Mouse (Mus musculus): ENCODE data around the gene Echs1.

GRCm38 (mm10) chr7:140120484-140120883 lies 4.2 kb upstream of the Echs1 start:
- no peak for TF ChIP-seq POLR2A (IDR thresholded peaks at IDR 0.05; ENCODE audit: control insufficient read depth, low read depth, low read length)
- no peak for TF ChIP-seq CTCF (IDR thresholded peaks at IDR 0.05; ENCODE audit: control insufficient read depth, insufficient read depth, insufficient replicate concordance, low read depth, low read length)
